14 mouse cellular contexts compared by ENCODE assay signal in genomic region chr11:9441192-9441591, GRCm38 (mm10).
"Had no signal": no experiment of that assay in that cellular context is flagged by ENCODE, and none has a peak within 500 bp of the region (broad histone marks: within the 10 kb centered on the region; RNA-seq: fewer than 3 reads in every experiment).

No protein-coding gene starts in this region.

- ATAC-seq: liver, embryonic 12.5 days; midbrain, embryonic 16.5 days had no signal

- H3K9me3 ChIP-seq: limb, embryonic 15.5 days; liver, embryonic 12.5 days; midbrain, embryonic 12.5 days; neural tube, embryonic 13.5 days had no signal

- H3K36me3 ChIP-seq: limb, embryonic 15.5 days; liver, embryonic 12.5 days; midbrain, embryonic 12.5 days; neural tube, embryonic 13.5 days had no signal

- H3K4me2 ChIP-seq: limb, embryonic 15.5 days; liver, embryonic 12.5 days; midbrain, embryonic 12.5 days; neural tube, embryonic 13.5 days had no signal

- H3K4me1 ChIP-seq: limb, embryonic 15.5 days; liver, embryonic 12.5 days; midbrain, embryonic 12.5 days; neural tube, embryonic 13.5 days had no signal

- H3K27me3 ChIP-seq: limb, embryonic 15.5 days; liver, embryonic 12.5 days; midbrain, embryonic 12.5 days; neural tube, embryonic 13.5 days had no signal

- H3K9ac ChIP-seq: limb, embryonic 15.5 days; liver, embryonic 12.5 days; midbrain, embryonic 12.5 days; neural tube, embryonic 13.5 days had no signal

- DNase-seq: kidney, adult 11 months; kidney, postnatal 10 days; kidney, postnatal 4 days; lung, postnatal 10 days; thymus, adult 18-20 months; thymus, postnatal 14 days had no signal

- H3K4me3 ChIP-seq: layer of hippocampus, adult 2 months; left cerebral cortex, adult 2 months; limb, embryonic 15.5 days; liver, embryonic 12.5 days; midbrain, embryonic 12.5 days; neural tube, embryonic 13.5 days had no signal

- H3K27ac ChIP-seq: layer of hippocampus, adult 2 months; left cerebral cortex, adult 2 months; limb, embryonic 15.5 days; liver, embryonic 12.5 days; midbrain, embryonic 12.5 days; neural tube, embryonic 13.5 days; stomach, postnatal 0 days had no signal
